Mouse (Mus musculus) activated CD4-positive, CD25-positive, alpha-beta regulatory T cell, adult 4 months (primary cell): ENCODE results near the gene Rab10. TPM values are rescaled to one million over a fixed set of nuclear protein-coding genes. Genes with fewer than 3 reads are reported as not detected.

Source experiments
- ATAC-seq: one replicate; pipeline ENCODE4 v1.8.0; 2017
- polyA plus RNA-seq, 2 experiments: library from polyadenylated mRNA; unstranded; fragments of 100-300 nt; shearing (Covaris generic); gene quantifications; one replicate each; pipeline ENCODE4 v1.2.1; 2017

Gene Rab10
- polyA plus RNA-seq, 2 experiments from 2014 or later = 51.4 to 65.5 TPM

GRCm38 (mm10) chr12:3236163-3236641 lies 73.6 kb downstream of the Rab10 start:
- ATAC-seq = peak; percentile 10

GRCm38 (mm10) chr12:3235646-3236161 lies 74.1 kb downstream of the Rab10 start:
- peak; percentile 50 for ATAC-seq

GRCm38 (mm10) chr12:3235124-3235631 lies 74.6 kb downstream of the Rab10 start:
- peak; percentile 77 for ATAC-seq

- no peak for ATAC-seq
Observed at GRCm38 (mm10) chr12:3234061-3234460, 75.7 kb downstream of the Rab10 start.

GRCm38 (mm10) chr12:3223352-3223751 lies 86.4 kb downstream of the Rab10 start:
- ATAC-seq = no peak

- no peak for ATAC-seq
Observed at GRCm38 (mm10) chr12:3210181-3210580, 99.6 kb downstream of the Rab10 start.

- ATAC-seq = no peak
Observed at GRCm38 (mm10) chr12:3209163-3209562, 100.6 kb downstream of the Rab10 start.

Other genes with a start within 250 kb of the Rab10 start
- gene Kif3c, start 55.2 kb upstream of the Rab10 start, polyA plus RNA-seq = 1 to 10 TPM; 1.8 to 3.7 TPM
- gene Asxl2, start 116.9 kb upstream of the Rab10 start, polyA plus RNA-seq = 10 to 100 TPM; 41.4 to 45.4 TPM